Mouse (Mus musculus) left cerebral cortex, adult 2 months (tissue): Measurements from ENCODE around the gene Spsb4. TPM values are rescaled to one million over a fixed set of nuclear protein-coding genes. Genes with fewer than 3 reads are reported as not detected.

Source experiments
- DNase-seq, 2 experiments: peaks; one replicate each; pipeline ENCODE4 v3.0.0; 2021 to 2022; ENCODE audit warnings: low spot score in 2 of 2, mixed read lengths in 1 of 2; ENCODE audit errors: extremely low spot score in 1 of 2
- H3K27ac ChIP-seq: fragments of 200-600 bp; 2 replicates; pipeline ENCODE4 v1.8.1; 2022
- H3K4me3 ChIP-seq: fragments of 200-600 bp; 2 replicates; pipeline ENCODE4 v1.8.1; 2022
- CTCF ChIP-seq: fragments of 200-600 bp; IDR thresholded peaks from 2 replicates; pipeline ENCODE4 v1.8.1; 2022; ENCODE audit warnings: antibody characterized with exemption, mild to moderate bottlenecking, moderate library complexity
- intact Hi-C: fragments of 180-260 bp; cut with DNase I; formaldehyde crosslinking; loops from one replicate; pipeline ENCODE4 v1.15.1; 2025
- total RNA-seq, 2 experiments: library from RNA; stranded (reverse); gene quantifications; 2 replicates each; pipeline ENCODE4 v1.2.3; 2021

Spsb4 gene
- total RNA-seq, 2 experiments from 2014 or later, result 5.2 to 5.6 TPM

GRCm38 (mm10) chr9:96971625-96972404, 46.8 kb downstream of the Spsb4 start:
- no peak for TF ChIP-seq CTCF
- peak in 1 of 2 experiments; percentile 17 for DNase-seq
- Histone ChIP-seq H3K27ac (no peak overlapping the region), H3K4me3 (no peak overlapping the region)
- intact Hi-C loops, result no loop called here

DNA sequence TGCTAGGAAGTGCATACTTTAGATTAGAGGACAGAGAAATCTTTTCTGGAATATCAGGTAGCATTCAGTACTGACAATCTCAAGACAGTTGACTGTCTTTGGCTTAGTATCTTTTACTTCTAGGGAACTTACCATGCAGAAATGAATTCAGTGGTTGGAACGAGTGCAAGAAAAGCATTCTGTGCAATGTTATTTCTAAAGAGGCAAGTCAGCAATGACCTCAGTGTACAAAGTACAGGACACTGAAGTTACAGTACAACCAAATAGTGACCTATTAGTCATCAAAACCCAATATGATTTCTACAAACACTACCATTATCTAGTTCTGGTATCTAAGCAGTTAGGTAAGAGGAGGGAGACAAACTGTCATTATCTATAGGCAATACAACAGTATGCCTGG, 51.1 kb downstream of the Spsb4 start:
- Histone ChIP-seq H3K4me3 (no peak overlapping the region), H3K27ac (no peak overlapping the region)
- no peak for TF ChIP-seq CTCF
- intact Hi-C loops, result no loop called here
- DNase-seq, result no peak

DNA sequence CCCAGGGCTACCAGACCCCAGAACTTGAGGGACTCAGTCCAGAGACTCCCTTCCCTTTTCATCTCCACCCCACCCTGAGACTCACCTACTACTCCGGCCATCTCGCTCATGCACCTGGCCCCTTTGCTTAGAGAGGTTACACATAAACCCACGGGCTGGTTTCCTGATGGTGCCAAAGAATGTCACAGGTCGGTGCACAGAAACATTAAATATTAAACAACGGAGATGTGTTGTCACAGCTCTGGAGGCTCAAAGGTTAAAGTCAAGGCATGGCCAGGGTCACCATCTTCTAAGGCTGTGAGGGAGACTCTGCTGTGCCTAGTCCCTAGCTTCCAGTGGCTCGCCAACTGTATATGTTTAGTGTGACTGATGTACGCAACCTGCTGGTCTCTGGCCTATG, 52.2 kb downstream of the Spsb4 start:
- no peak overlapping the region for H3K4me3 ChIP-seq
- intact Hi-C loops, result no loop called here

GRCm38 (mm10) chr9:96963443-96964215, 55.0 kb downstream of the Spsb4 start:
- H3K27ac ChIP-seq, result no peak overlapping the region
- no peak overlapping the region for H3K4me3 ChIP-seq
- intact Hi-C loops, result no loop called here
- DNase-seq, result no peak
- no peak for TF ChIP-seq CTCF

More for the DNA sequence above, 52.2 kb downstream of the Spsb4 start:
- TF ChIP-seq CTCF, result no peak
- no peak for DNase-seq
- no peak overlapping the region for H3K27ac ChIP-seq

- DNase-seq, result no peak
- Histone ChIP-seq H3K4me3 (no peak overlapping the region), H3K27ac (no peak overlapping the region)
- intact Hi-C loops, result no loop called here
- no peak for TF ChIP-seq CTCF
These were observed 55.9 kb downstream of the Spsb4 start for GRCm38 (mm10) chr9:96962714-96963113.

DNA sequence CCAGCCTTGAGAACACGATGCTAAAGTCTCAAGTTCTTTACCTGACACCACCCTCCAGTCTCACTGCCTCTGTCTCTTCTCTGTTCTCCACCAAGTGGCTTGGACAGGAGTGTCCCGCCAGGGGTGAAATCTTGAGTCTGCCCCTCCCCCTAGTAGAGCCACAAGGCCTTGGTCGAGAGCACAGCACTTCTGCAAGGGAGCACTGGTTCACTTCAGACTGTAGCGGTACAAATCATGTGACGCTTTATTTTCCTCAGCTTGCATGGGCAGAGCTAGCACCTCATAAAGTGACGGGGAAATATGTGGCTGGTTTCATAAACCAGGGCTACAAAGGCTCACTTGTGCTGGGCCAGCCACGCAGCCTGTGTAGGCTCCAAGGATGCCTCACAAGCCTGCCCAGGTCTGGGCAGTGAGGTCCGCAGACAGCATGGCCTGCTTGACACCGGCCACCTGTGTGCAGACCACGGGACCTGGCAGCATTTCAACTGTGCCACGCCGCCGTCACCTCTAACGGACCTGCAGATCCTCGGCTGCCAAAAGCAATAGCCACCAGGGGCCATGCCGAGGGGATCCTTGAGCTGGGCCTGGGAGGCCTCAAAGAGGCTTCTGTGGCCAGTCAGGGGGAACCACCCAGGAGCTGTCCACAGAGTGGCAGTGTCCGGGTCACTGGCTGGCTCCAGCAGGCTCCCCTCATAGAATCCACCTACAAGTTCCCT, 56.5 kb downstream of the Spsb4 start:
- no peak for TF ChIP-seq CTCF
- intact Hi-C loops, result loop anchor here (1.0 to 2.0 kb wide), 2 partner anchors 57 to 106 kb away; partner anchors contain the start of gene Spsb4
- DNase-seq, result no peak
- H3K27ac ChIP-seq, result no peak overlapping the region
- H3K4me3 ChIP-seq, result no peak overlapping the region

- Histone ChIP-seq H3K27ac (no peak overlapping the region), H3K4me3 (no peak overlapping the region)
- intact Hi-C loops, result loop anchor here (1.0 to 2.0 kb wide), 2 partner anchors 58 to 107 kb away; partner anchors contain the start of gene Spsb4
- peak; percentile 30 to 44 for DNase-seq
- TF ChIP-seq CTCF, result peak; percentile 65
These were observed 57.6 kb downstream of the Spsb4 start for GRCm38 (mm10) chr9:96961006-96961405.

DNA sequence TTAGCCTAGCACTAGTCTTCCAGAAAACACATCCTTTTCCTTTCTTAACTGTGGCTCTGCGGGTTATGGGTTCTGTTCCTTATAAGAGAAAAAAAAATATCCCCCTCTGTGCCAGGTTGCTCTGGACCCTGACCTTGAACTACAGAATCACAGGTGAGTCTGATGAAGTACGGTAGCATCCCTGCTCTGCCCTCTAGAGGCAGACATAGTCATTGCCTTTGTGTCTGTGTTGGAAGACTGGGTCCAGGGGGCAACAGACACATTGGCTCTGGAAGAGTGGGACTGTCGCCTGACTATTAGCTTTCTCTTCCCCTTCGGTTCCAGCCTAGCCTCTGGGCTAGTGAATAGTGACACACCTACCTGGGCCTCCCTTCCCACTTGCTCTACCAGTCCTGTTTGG, 58.4 kb downstream of the Spsb4 start:
- Histone ChIP-seq H3K27ac (no peak overlapping the region), H3K4me3 (no peak overlapping the region)
- TF ChIP-seq CTCF, result peak; percentile 58
- no peak for DNase-seq
- intact Hi-C loops, result loop anchor here (1.0 to 2.0 kb wide), 2 partner anchors 44 to 59 kb away; partner anchors contain the start of gene Spsb4

- no peak overlapping the region for H3K4me3 ChIP-seq
- no peak for TF ChIP-seq CTCF
- intact Hi-C loops, result no loop called here
- no peak overlapping the region for H3K27ac ChIP-seq
- no peak for DNase-seq
These were observed 59.2 kb downstream of the Spsb4 start for GRCm38 (mm10) chr9:96959469-96959868.

DNA sequence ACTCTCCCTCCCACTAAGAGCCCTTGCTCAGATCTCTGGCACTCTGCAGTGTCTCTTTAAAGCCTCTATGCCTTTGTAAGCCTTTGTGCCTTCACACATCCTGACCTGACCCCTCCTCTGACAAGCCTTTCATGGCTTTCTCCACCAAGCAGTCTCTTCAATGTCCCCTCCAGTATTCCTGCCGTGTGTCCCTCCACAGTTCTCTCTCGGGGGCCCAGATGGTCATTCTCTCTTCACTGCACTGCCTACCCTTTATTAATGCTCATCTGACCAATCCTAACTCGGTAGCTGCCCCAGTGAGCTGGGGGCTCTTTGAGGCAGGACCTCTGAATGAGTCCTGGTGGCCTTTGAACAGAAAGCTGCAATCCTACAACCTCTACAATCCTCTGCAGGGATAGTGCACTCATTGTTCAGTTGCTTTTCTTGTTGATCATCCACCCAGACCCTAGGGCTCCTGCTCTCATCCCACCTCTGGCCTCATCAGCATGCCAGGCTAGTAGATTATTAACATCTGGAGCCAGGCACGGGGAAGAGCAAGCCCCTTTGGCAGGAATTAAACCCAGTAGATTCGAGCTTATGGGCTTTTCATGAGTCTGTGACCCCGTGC, 60.5 kb downstream of the Spsb4 start:
- no peak for TF ChIP-seq CTCF
- DNase-seq, result no peak
- intact Hi-C loops, result no loop called here
- Histone ChIP-seq H3K4me3 (no peak overlapping the region), H3K27ac (no peak overlapping the region)

- no peak overlapping the region for H3K27ac ChIP-seq
These were observed 61.3 kb downstream of the Spsb4 start for GRCm38 (mm10) chr9:96957298-96957865.

More at GRCm38 (mm10) chr9:96957298-96957865, 61.3 kb downstream of the Spsb4 start:
- no peak for DNase-seq
- TF ChIP-seq CTCF, result no peak
- no peak overlapping the region for H3K4me3 ChIP-seq
- intact Hi-C loops, result no loop called here
